Mouse (Mus musculus) ES-E14 (cell line): ENCODE measurements around the gene Hdhd5.

ENCODE experiments used
- CHD2 ChIP-seq: IDR thresholded peaks from 2 replicates; pipeline ENCODE4 v1.6.1; 2014; ENCODE audit warnings: mild to moderate bottlenecking, low read depth, low read length, inconsistent platforms
- HCFC1 ChIP-seq: IDR thresholded peaks from 2 replicates; pipeline ENCODE4 v1.6.1; 2012; ENCODE audit warnings: low read length, inconsistent platforms, borderline replicate concordance; ENCODE audit not compliant: insufficient read depth
- MAFK ChIP-seq: IDR thresholded peaks from 2 replicates; pipeline ENCODE4 v1.6.1; 2014; ENCODE audit warnings: mild to moderate bottlenecking, low read depth, low read length, inconsistent platforms; ENCODE audit not compliant: insufficient read depth
- ZC3H11A ChIP-seq: IDR thresholded peaks from 2 replicates; pipeline ENCODE4 v1.6.1; 2012; ENCODE audit warnings: low read depth, mild to moderate bottlenecking, inconsistent platforms, low read length, borderline replicate concordance
- ZNF384 ChIP-seq: IDR thresholded peaks from 2 replicates; pipeline ENCODE4 v1.6.1; 2012; ENCODE audit warnings: low read depth, low read length, inconsistent platforms

DNA sequence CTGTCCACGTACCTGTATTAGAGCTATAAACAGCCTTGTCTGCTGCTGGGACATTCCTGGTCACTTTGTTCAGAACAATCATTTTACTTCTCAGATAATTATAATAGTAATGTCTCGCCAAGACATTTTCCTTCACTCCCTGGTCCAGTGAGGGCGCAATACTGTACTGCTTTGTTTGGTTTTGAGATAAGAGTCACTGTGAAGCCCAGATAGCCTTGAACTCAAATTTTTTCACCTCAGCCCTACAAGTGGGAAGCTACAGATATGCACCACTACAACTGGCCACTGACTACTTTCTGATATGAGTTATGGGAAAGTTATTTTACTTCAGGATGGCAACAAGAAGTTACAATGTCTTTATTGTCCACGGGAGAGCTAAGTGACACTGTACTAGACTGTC lies 14.7 kb downstream of the Hdhd5 start:
- no peak for TF ChIP-seq CHD2
- TF ChIP-seq HCFC1: no peak
- no peak for TF ChIP-seq MAFK
- TF ChIP-seq ZNF384: no peak
- TF ChIP-seq ZC3H11A: no peak
